Mouse (Mus musculus): ENCODE data around the gene Riiad1.

DNA sequence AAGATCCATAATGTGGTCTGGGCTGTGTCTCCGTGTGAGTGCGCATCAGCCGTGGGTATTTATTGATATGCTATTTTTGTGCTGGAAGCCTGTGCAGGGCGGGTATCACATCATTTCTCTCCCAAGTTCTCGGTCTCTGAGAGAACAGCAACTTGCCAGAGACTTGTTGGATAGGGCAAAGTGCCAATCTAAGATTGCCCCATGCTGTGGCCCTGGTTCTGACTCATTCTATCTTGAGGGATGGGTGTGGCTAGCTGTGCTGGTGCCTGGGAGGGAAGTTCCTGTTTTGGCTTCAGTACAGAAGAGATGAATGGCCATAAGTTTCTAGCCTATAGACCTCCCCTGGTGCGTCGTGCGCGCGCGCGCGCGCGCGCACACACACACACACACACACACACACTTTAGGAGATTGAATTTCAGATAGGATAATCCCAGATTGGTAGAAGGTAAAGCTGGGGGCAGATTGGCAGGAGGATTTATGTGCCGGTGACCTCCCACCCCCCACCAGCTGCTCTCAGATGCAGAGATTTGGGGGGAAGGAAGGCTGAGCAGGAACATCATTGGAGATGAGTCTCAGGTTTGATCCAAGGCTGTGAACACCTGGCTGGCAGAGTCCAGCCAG, 2.7 kb upstream of the Riiad1 start:
- no peak for TF ChIP-seq CTCF (conservative IDR thresholded peaks at IDR 0.05; ENCODE audit: low read length)
- TF ChIP-seq NANOG (IDR thresholded peaks at IDR 0.05; ENCODE audit: borderline replicate concordance, low read length): no peak
- no peak for TF ChIP-seq POU5F1 (IDR thresholded peaks at IDR 0.05; ENCODE audit: borderline replicate concordance, low read length)

Measured in E14TG2a.4 (cell line).